Comparison of ENCODE assay signal across 8 mouse cellular contexts in genomic region chrX:106186713-106187649, GRCm38 (mm10). TPM values are rescaled to one million over a fixed set of nuclear protein-coding genes. Genes with fewer than 3 reads are reported as not detected.
DNase-seq lines count a peak whose midpoint lies in the region; ATAC-seq and TF ChIP-seq lines count a peak whose summit lies in the region.

Gene Pgk1 (plus strand): TSS chrX:106187100.

- peak; percentile 26 for TF ChIP-seq CTCF in lung, postnatal 0 days (IDR thresholded peaks at IDR 0.05)

- peaks cover 12% of the 10 kb centered on the region for H3K36me3 ChIP-seq in hindbrain, embryonic 10.5 days
- H3K36me3 ChIP-seq in lung, postnatal 0 days (ENCODE audit: insufficient read depth, low read length), result no peaks in the 10 kb centered on the region

- H3K4me3 ChIP-seq in hindbrain, embryonic 10.5 days, result peak within 1 kb of the TSS; percentile 64
- peak within 1 kb of the TSS; percentile 42 for H3K4me3 ChIP-seq in lung, postnatal 0 days (ENCODE audit: low read depth, low read length)

- peaks cover under 1% of the 10 kb centered on the region for H3K27me3 ChIP-seq in hindbrain, embryonic 10.5 days (ENCODE audit: insufficient read depth, poor library complexity, severe bottlenecking)
- H3K27me3 ChIP-seq in lung, postnatal 0 days (replicated peaks; ENCODE audit: insufficient read depth, low read length), result no peaks in the 10 kb centered on the region

- WGBS in hindbrain, embryonic 10.5 days, result 11% methylated on average over 54 of the region's 55 CpGs
- WGBS in lung, postnatal 0 days, result 15% methylated on average over 37 of the region's 55 CpGs

- H3K9ac ChIP-seq in lung, postnatal 0 days (replicated peaks; ENCODE audit: low read depth), result 0 out of 2 replicates have a peak within 1 kb of the TSS, but pooled peaks have one; percentile 12

- TF ChIP-seq EP300 in lung, postnatal 0 days (IDR thresholded peaks at IDR 0.05), result peak; percentile 55; the same call in 1 of the 2 replicates

- peaks cover 39% of the 10 kb centered on the region for H3K4me1 ChIP-seq in hindbrain, embryonic 10.5 days (replicated peaks)
- no peaks in the 10 kb centered on the region for H3K4me1 ChIP-seq in lung, postnatal 0 days (ENCODE audit: insufficient read depth, low read depth, low read length)

- H3K9me3 ChIP-seq in hindbrain, embryonic 10.5 days, result no peaks in the 10 kb centered on the region
- no peaks in the 10 kb centered on the region for H3K9me3 ChIP-seq in lung, postnatal 0 days (ENCODE audit: low read length)

- DNase-seq in MN1 (ENCODE audit: low spot score), result peak; percentile 96
- peak; percentile 89 for DNase-seq in cerebellum, adult 9-10 months
- DNase-seq in hindbrain, embryonic 10.5 days (ENCODE audit: low spot score), result peak; percentile 94
- DNase-seq in layer of hippocampus, adult 9-11 months, result peak; percentile 97
- DNase-seq in lung, postnatal 0 days (ENCODE audit: low spot score), result peak; percentile 96
- peak; percentile 50 for DNase-seq in ovary, postnatal 14 days (ENCODE audit: low spot score)
- peak; percentile 92 for DNase-seq in thymus, postnatal 14 days

- peak within 1 kb of the TSS; percentile 90 for H3K27ac ChIP-seq in hindbrain, embryonic 10.5 days
- peak within 1 kb of the TSS; percentile 71 for H3K27ac ChIP-seq in lung, postnatal 0 days (ENCODE audit: low read length)

- peak; percentile 99 for ATAC-seq in frontal cortex, adult (ENCODE audit: low TSS enrichment)
- peak; percentile 98 for ATAC-seq in lung, postnatal 0 days

- H3K4me2 ChIP-seq in lung, postnatal 0 days (replicated peaks; ENCODE audit: low read depth, low read length), result peak within 1 kb of the TSS; percentile 60

RNA-seq across cellular contexts. Expression of gene Pgk1, which starts in this region (rescaled TPM):
- 461 and 603 TPM in 2 replicates for polyA plus RNA-seq in hindbrain, embryonic 10.5 days (2016; fragmentation: Nextera tagmentation; extraction: Ambion mirVana)
- polyA plus RNA-seq in lung, postnatal 0 days (2015; fragmentation: Nextera tagmentation; extraction: Ambion mirVana), result 79.2 and 84.6 TPM in 2 replicates

Comparison
In these comparisons a context has a peak if more than half of its experiments do, and no peak if none do; other contexts are left out.
1. Peak in every context shown above with its lines: DNase-seq, ATAC-seq, H3K4me3 ChIP-seq and H3K27ac ChIP-seq.